Mouse (Mus musculus) small intestine, adult 2 months (tissue): ENCODE results near the gene Hist1h4i.

ENCODE experiments used
- CTCF ChIP-seq: fragments of 200-500 bp; IDR thresholded peaks from 2 replicates; pipeline ENCODE4 v1.5.1; 2012; ENCODE audit warnings: low read depth, mild to moderate bottlenecking, control low read depth, inconsistent platforms, low read length, moderate library complexity, mixed read lengths; ENCODE audit not compliant: insufficient replicate concordance, insufficient read length; ENCODE audit errors: extremely low read depth
- POLR2A ChIP-seq: fragments of 200-500 bp; IDR thresholded peaks from 2 replicates; pipeline ENCODE4 v1.6.1; 2012; ENCODE audit warnings: low read depth, mild to moderate bottlenecking, control low read depth, inconsistent platforms, low read length, moderate library complexity

- TF ChIP-seq CTCF (no peak), POLR2A (no peak)
Measured at GRCm38 (mm10) chr13:22049041-22049440, 7.9 kb upstream of the Hist1h4i start.
